Mouse (Mus musculus) liver, embryonic 13.5 days (tissue): ENCODE data around the gene Olfr559. TPM values are rescaled to one million over a fixed set of nuclear protein-coding genes. Genes with fewer than 3 reads are reported as not detected.

Source experiments
- ATAC-seq: fragments of 200-750 bp; cut with Nextera tagmentation; 2 replicates; pipeline ENCODE4 v1.8.0; 2017; ENCODE audit warnings: low read depth, mild to moderate bottlenecking, moderate number of reproducible peaks, moderate library complexity
- DNase-seq: peaks from one replicate; pipeline ENCODE4 v3.0.0; 2022
- H3K27ac ChIP-seq: fragments of 300-500 bp; sonication (generic); 2 replicates; pipeline ENCODE4 v1.5.1; 2015; ENCODE audit warnings: moderate library complexity, mild to moderate bottlenecking, inconsistent platforms
- H3K27me3 ChIP-seq: fragments of 300-500 bp; sonication (generic); 2 replicates; pipeline ENCODE4 v1.6.1; 2015; ENCODE audit warnings: mild to moderate bottlenecking, inconsistent platforms
- H3K36me3 ChIP-seq: fragments of 300-500 bp; sonication (generic); 2 replicates; pipeline ENCODE4 v1.6.1; 2015; ENCODE audit warnings: mild to moderate bottlenecking, inconsistent platforms
- H3K4me1 ChIP-seq: fragments of 300-500 bp; sonication (generic); replicated peaks from 2 replicates; pipeline ENCODE4 v1.6.1; 2015; ENCODE audit warnings: inconsistent platforms
- H3K4me2 ChIP-seq: fragments of 300-500 bp; sonication (generic); 2 replicates; pipeline ENCODE4 v1.6.1; 2015; ENCODE audit warnings: inconsistent platforms, mild to moderate bottlenecking, moderate library complexity
- H3K4me3 ChIP-seq: fragments of 300-500 bp; sonication (generic); replicated peaks from 2 replicates; pipeline ENCODE4 v1.5.1; 2015; ENCODE audit warnings: mild to moderate bottlenecking, inconsistent platforms
- H3K9ac ChIP-seq: fragments of 300-500 bp; sonication (generic); 2 replicates; pipeline ENCODE4 v1.6.1; 2015; ENCODE audit warnings: mild to moderate bottlenecking, inconsistent platforms
- H3K9me3 ChIP-seq: fragments of 300-500 bp; sonication (generic); replicated peaks from 2 replicates; pipeline ENCODE4 v1.6.1; 2016; ENCODE audit warnings: inconsistent platforms
- WGBS: fragments of 180-500 bp; shearing (Covaris S2); methylation state at CpG from one replicate; pipeline ENCODE4 v1.1.7; 2015; ENCODE audit not compliant: insufficient replicate concordance; 5-methylcytosine and 5-hydroxymethylcytosine counted together
- polyA plus RNA-seq: library from polyadenylated mRNA; unstranded; fragments of >200 nt; fragmentation: Nextera tagmentation; extraction: Ambion mirVana; gene quantifications from 2 replicates; pipeline ENCODE4 v1.2.1, GENCODE M21; 2015

The Olfr559 gene
- not detected in 2 replicates for polyA plus RNA-seq

GRCm38 (mm10) chr7:102727391-102727790 lies at the start of gene Olfr559:
Olfr559 (minus strand) TSS chr7:102727491.
- Histone ChIP-seq H3K4me3 (no peak within 1 kb of the TSS), H3K27me3 (no peaks in the 10 kb centered on the region), H3K27ac (no peak within 1 kb of the TSS), H3K36me3 (no peaks in the 10 kb centered on the region), H3K4me2 (no peak within 1 kb of the TSS), H3K9ac (no peak within 1 kb of the TSS), H3K4me1 (no peaks in the 10 kb centered on the region), H3K9me3 (no peaks in the 10 kb centered on the region)
- DNase-seq (no peak), ATAC-seq (no peak)

- no peak for ATAC-seq
- H3K36me3 ChIP-seq: no peaks in the 10 kb centered on the region
Observed at GRCm38 (mm10) chr7:102770921-102771320, 43.6 kb upstream of the Olfr559 start, which contains the start of gene Olfr561. Olfr561 (plus strand) TSS chr7:102771221.

GRCm38 (mm10) chr7:102759266-102759665 lies 32.0 kb upstream of the Olfr559 start, which contains the start of the genes Olfr560 and Olfr78:
Olfr560 (minus strand) TSS chr7:102759366.
Olfr78 (minus strand) TSS chr7:102759471.
- no peak within 1 kb of the TSS for H3K9ac ChIP-seq
- H3K4me3 ChIP-seq: no peak within 1 kb of the TSS
- H3K36me3 ChIP-seq: no peaks in the 10 kb centered on the region
- DNase-seq: no peak
- ATAC-seq: no peak
- H3K4me2 ChIP-seq: no peak within 1 kb of the TSS
- WGBS: 74% methylated on average over 4 of the region's 4 CpGs
- H3K27ac ChIP-seq: no peak within 1 kb of the TSS
- H3K27me3 ChIP-seq: no peaks in the 10 kb centered on the region
- H3K9me3 ChIP-seq: no peaks in the 10 kb centered on the region
- no peaks in the 10 kb centered on the region for H3K4me1 ChIP-seq

More at GRCm38 (mm10) chr7:102770921-102771320, 43.6 kb upstream of the Olfr559 start, which contains the start of gene Olfr561:
- no peak within 1 kb of the TSS for H3K9ac ChIP-seq
- DNase-seq: no peak
- H3K27ac ChIP-seq: no peak within 1 kb of the TSS
- H3K4me2 ChIP-seq: no peak within 1 kb of the TSS
- H3K9me3 ChIP-seq: no peaks in the 10 kb centered on the region
- WGBS: 25% methylated on average over 2 of the region's 2 CpGs
- H3K4me1 ChIP-seq: no peaks in the 10 kb centered on the region
- no peaks in the 10 kb centered on the region for H3K27me3 ChIP-seq
- no peak within 1 kb of the TSS for H3K4me3 ChIP-seq

- H3K9me3 ChIP-seq: no peaks in the 10 kb centered on the region
- WGBS: 5% methylated on average over 1 of the region's 1 CpGs
- H3K27me3 ChIP-seq: no peaks in the 10 kb centered on the region
Observed at GRCm38 (mm10) chr7:102752086-102752485, 24.8 kb upstream of the Olfr559 start.

GRCm38 (mm10) chr7:102737705-102738104 lies 10.4 kb upstream of the Olfr559 start:
- Histone ChIP-seq H3K4me2 (no peak overlapping the region), H3K4me3 (no peak overlapping the region), H3K27me3 (no peaks in the 10 kb centered on the region), H3K9me3 (no peaks in the 10 kb centered on the region), H3K9ac (no peak overlapping the region), H3K4me1 (no peaks in the 10 kb centered on the region), H3K27ac (no peak overlapping the region), H3K36me3 (no peaks in the 10 kb centered on the region)
- no peak for ATAC-seq
- DNase-seq: no peak
- WGBS: 38% methylated on average over 2 of the region's 2 CpGs

More at GRCm38 (mm10) chr7:102752086-102752485, 24.8 kb upstream of the Olfr559 start:
- Histone ChIP-seq H3K4me2 (no peak overlapping the region), H3K4me3 (no peak overlapping the region), H3K36me3 (no peaks in the 10 kb centered on the region), H3K27ac (no peak overlapping the region), H3K9ac (no peak overlapping the region), H3K4me1 (no peaks in the 10 kb centered on the region)
- ATAC-seq: no peak
- no peak for DNase-seq

GRCm38 (mm10) chr7:102733793-102734192 lies 6.5 kb upstream of the Olfr559 start:
- Histone ChIP-seq H3K4me3 (no peak overlapping the region), H3K27me3 (no peaks in the 10 kb centered on the region), H3K27ac (no peak overlapping the region), H3K4me2 (no peak overlapping the region), H3K4me1 (no peaks in the 10 kb centered on the region), H3K36me3 (no peaks in the 10 kb centered on the region), H3K9me3 (no peaks in the 10 kb centered on the region), H3K9ac (no peak overlapping the region)
- no peak for DNase-seq
- WGBS: 48% methylated on average over 1 of the region's 1 CpGs
- ATAC-seq: no peak

GRCm38 (mm10) chr7:102718970-102719369 lies 8.3 kb downstream of the Olfr559 start, which contains the start of gene Olfr33:
Olfr33 (minus strand) TSS chr7:102719070.
- no peak within 1 kb of the TSS for H3K4me3 ChIP-seq
- no peaks in the 10 kb centered on the region for H3K4me1 ChIP-seq
- WGBS: 18% methylated on average over 1 of the region's 1 CpGs
- no peaks in the 10 kb centered on the region for H3K9me3 ChIP-seq
- DNase-seq (no peak), ATAC-seq (no peak)
- no peak within 1 kb of the TSS for H3K4me2 ChIP-seq
- no peak within 1 kb of the TSS for H3K27ac ChIP-seq
- H3K27me3 ChIP-seq: no peaks in the 10 kb centered on the region
- H3K36me3 ChIP-seq: no peaks in the 10 kb centered on the region
- no peak within 1 kb of the TSS for H3K9ac ChIP-seq

GRCm38 (mm10) chr7:102701915-102702314 lies 25.4 kb downstream of the Olfr559 start, which contains the start of gene Olfr558:
Olfr558 (plus strand) TSS chr7:102702215.
- Histone ChIP-seq H3K4me1 (no peaks in the 10 kb centered on the region), H3K27ac (no peak within 1 kb of the TSS), H3K27me3 (no peaks in the 10 kb centered on the region), H3K4me3 (no peak within 1 kb of the TSS), H3K9me3 (no peaks in the 10 kb centered on the region), H3K36me3 (no peaks in the 10 kb centered on the region), H3K4me2 (no peak within 1 kb of the TSS), H3K9ac (no peak within 1 kb of the TSS)
- DNase-seq (no peak), ATAC-seq (no peak)

GRCm38 (mm10) chr7:102698461-102698860 lies 28.8 kb downstream of the Olfr559 start:
- H3K4me1 ChIP-seq: no peaks in the 10 kb centered on the region
- no peaks in the 10 kb centered on the region for H3K36me3 ChIP-seq
- H3K27me3 ChIP-seq: no peaks in the 10 kb centered on the region
- no peak for ATAC-seq
- WGBS: 75% methylated on average over 7 of the region's 7 CpGs
- H3K4me2 ChIP-seq: no peak overlapping the region
- no peaks in the 10 kb centered on the region for H3K9me3 ChIP-seq
- no peak overlapping the region for H3K27ac ChIP-seq
- no peak overlapping the region for H3K4me3 ChIP-seq
- DNase-seq: no peak
- H3K9ac ChIP-seq: no peak overlapping the region

- no peak for DNase-seq
- H3K4me1 ChIP-seq: no peaks in the 10 kb centered on the region
- no peaks in the 10 kb centered on the region for H3K9me3 ChIP-seq
- no peak within 1 kb of the TSS for H3K4me2 ChIP-seq
- WGBS: 59% methylated on average over 5 of the region's 5 CpGs
- no peak within 1 kb of the TSS for H3K27ac ChIP-seq
- H3K4me3 ChIP-seq: no peak within 1 kb of the TSS
- H3K36me3 ChIP-seq: no peaks in the 10 kb centered on the region
- H3K9ac ChIP-seq: no peak within 1 kb of the TSS
- no peaks in the 10 kb centered on the region for H3K27me3 ChIP-seq
- no peak for ATAC-seq
Observed at GRCm38 (mm10) chr7:102695358-102696125, 31.7 kb downstream of the Olfr559 start, which contains the start of gene Olfr557. Olfr557 (plus strand) TSS chr7:102695910.

- H3K27me3 ChIP-seq: no peaks in the 10 kb centered on the region
- 0 out of 2 replicates have a peak, but pooled peaks cover 5% of the 10 kb centered on the region for H3K4me1 ChIP-seq
- peak; percentile 78 for DNase-seq
- H3K9ac ChIP-seq: peak within 1 kb of the TSS; percentile 61
- H3K4me2 ChIP-seq: peak within 1 kb of the TSS; percentile 72
- 2% methylated on average over 40 of the region's 40 CpGs for WGBS
- H3K27ac ChIP-seq: no peak within 1 kb of the TSS
- peak within 1 kb of the TSS; percentile 59 for H3K4me3 ChIP-seq
- H3K36me3 ChIP-seq: no peaks in the 10 kb centered on the region
- peak; percentile 99 for ATAC-seq
- H3K9me3 ChIP-seq: no peaks in the 10 kb centered on the region
Observed at GRCm38 (mm10) chr7:102686944-102687501, 40.3 kb downstream of the Olfr559 start, which contains the start of gene Trim68. Trim68 (minus strand) TSS chr7:102687327.
